Mouse (Mus musculus): ENCODE measurements around the gene Prpf31.

Prpf31 gene

DNA sequence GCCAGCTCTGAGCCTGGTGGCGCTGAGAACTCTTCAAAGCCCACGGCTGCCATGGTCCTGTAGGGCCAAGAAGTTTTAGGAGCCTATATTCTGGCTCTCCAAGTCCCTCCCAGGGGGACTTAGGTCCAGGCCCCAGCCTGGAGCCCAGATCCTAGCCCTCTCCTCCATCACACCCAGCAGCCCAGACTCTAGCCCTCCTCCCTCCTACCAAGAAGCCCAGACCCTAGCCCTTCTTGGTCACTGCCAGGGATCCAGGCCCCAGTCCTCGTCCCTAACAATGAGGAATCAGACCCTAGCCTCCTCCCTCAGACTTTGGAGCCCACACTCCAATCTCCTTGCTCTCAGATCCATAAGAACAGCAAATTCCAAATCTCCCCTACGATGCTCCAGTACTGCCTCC is 755 bp upstream of the Prpf31 start:
- no peak for ATAC-seq (ENCODE audit: low TSS enrichment)

DNA sequence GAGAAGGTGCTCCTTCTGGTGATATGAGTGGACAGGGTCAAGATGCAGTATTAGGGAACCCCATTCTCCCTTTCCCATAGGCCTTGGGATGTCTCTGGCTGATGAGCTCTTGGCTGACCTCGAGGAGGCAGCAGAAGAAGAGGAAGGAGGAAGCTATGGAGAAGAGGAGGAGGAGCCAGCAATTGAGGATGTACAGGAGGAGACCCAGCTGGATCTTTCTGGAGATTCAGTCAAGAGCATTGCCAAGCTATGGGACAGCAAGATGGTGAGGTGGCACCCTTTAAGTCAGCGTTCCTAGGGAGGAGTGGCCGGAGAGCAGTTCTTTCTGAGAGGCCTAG is 662 bp downstream of the Prpf31 start:
- ATAC-seq (ENCODE audit: low TSS enrichment): no peak

DNA sequence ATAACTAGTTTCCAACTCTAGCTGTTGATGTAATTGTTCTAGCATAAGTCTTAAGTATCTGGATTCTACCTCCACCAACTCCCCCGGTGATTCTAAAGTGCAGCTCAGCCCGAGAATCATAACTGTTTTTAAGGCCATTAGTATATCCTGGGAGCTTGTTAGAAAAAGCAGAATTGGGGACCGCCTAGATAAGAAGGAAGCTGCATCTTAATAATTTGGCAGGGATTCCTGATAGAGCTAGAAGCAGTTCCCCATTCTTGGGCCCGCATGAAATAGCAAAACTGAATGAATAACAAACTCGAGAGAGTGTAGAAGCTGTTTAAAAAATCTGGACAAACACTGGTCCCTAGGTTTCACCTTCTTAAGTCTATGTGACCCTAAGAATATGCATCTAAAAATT is 13.6 kb downstream of the Prpf31 start:
- no peak for ATAC-seq (ENCODE audit: low TSS enrichment)

DNA sequence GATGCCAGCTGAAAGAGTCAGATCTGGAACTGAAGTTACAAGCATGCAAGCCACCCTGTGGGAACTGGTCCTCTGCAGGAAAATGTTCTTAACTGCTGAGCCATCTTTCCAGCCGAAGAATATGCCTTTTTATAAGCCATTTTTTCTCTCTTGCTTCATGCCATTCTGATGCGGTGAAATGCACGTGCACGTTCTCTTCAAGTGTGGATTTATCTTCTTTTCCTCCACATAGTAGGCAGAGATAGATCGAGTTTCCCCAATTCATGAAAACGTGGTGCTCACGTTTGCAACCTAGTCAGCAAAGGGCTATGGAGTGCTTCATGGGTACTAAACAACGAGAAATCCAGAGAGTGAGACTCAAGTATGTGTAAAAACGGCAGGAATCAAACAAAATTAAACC is 14.1 kb downstream of the Prpf31 start:
- ATAC-seq (ENCODE audit: low TSS enrichment): no peak

DNA sequence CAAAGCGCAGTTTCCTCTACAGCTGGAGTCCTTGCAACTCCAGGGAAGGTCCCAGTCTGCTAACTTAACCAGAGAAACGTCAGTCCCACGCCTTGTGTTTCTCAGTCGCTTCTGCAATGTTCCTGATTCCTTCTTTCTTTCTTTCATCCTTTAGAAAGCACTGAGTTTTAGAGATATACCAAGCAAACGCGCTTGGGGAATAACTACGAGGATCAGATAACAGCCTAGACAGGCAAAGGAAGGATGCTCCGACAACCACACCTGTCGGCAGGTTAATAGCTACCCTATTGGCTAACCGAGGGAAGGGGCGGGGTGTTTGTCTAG is 14.5 kb downstream of the Prpf31 start:
- ATAC-seq (ENCODE audit: low TSS enrichment): peak; percentile 0; the same call in 1 of the 2 replicates

DNA sequence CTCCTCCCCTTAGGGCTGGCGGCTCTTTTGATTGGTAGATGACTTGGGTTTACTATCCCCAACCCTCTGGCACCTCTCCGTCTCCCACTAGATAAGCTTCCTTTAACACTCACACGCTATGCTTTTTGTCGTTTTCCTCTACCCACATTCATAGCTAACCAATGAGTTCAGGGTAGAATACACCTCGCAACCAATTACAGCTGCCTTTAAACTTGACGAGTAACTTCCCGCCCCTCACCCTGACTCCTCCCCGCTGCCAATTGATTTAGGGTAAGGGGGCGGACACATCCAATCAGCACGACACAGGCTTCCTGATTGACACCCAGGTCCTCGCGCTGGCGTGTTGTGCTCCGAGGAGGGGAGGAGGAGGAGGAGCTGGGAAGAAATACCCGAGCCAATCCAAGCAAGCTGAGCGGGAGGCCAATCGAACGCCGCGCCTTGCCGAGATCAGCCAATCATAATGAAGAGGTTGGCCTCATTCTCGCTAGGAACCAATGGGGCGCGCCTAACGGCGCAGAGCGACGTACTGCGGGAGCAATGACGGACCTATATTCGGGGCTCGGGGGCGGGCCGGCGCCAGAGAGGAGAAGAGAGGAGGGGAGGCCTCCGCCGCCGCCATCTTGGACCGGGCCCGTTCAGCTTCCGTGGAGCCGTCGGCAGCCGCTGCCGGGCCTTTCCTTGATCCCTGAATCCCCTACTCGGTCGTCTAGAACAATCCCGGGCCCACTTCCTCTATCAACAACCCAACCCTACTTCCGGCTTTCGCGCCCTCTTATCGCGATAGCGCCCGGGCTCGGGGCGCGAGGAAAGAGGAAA is 15.1 kb downstream of the Prpf31 start, which contains the start of gene Cnot3:
Gene Cnot3, plus strand, starts transcription at position 597 of the 816 bp plus-strand sequence.
- peak; percentile 95 for ATAC-seq (ENCODE audit: low TSS enrichment)

DNA sequence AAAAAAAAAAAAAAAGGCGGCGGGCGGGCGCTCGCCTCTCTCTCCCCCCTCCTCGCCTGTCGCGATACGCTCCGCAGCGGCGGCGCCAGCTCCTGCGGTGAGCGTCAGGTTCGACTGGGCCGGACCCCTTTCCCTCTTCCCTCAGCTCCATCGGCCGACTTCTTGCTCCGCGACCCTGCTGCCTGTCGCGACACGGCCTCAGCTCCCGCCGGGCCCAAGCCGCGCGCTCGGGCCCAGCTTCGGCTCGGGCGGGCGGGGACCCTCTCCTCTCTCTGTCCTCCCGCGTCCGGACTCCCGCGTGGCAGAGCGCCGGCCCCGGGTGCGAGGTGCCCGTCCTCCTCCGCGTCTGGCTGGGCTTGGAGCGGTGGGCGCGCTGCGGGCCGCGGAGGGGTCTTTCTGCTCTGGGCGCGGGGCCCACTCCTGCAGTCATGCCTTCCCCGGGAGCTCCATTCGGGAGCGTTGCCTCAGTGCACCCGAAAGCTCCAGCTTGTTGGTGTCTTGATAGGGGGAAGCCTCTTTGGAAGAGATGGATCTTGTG is 15.8 kb downstream of the Prpf31 start:
- peak; percentile 20 for ATAC-seq (ENCODE audit: low TSS enrichment)

DNA sequence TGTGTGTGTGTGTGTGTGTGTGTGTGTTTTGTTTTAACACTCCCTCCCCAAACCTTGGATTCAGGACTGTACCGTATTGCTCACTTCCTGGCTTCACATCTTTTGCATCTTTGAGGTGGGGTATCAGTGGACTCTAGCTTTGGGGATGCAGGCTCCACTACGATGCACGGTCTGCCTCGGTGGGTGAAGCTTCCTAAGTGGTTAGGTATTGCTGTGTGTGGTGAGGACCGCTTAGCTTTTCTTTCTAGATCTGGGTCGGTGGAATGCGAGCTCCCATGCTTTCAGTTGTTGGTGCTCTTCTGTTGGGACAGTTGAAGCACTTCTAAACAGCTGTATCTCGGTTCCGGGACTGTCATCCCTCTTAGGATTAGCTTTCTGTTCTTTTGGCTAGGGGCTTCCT is 16.4 kb downstream of the Prpf31 start:
- no peak for ATAC-seq (ENCODE audit: low TSS enrichment)

DNA sequence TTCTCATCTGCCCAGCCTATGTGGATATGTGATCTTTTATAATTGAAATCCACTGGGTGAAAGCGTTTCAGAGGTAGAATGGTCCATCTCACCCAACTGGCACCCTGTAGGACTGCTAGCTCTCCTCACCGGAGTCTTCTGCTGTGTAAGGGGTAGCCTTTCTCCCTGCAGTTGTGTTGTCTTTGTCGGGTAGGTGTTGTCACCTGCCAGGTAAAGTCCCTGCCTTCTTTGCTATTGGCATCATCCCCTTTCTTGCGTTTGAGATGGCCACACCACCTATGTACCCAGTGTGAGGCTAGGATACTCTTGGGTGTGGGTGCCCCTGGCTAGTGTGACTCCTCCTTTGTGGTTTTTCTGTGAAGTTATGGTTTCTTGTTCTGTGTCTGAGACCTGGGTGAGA is 16.9 kb downstream of the Prpf31 start:
- no peak for ATAC-seq (ENCODE audit: low TSS enrichment)

DNA sequence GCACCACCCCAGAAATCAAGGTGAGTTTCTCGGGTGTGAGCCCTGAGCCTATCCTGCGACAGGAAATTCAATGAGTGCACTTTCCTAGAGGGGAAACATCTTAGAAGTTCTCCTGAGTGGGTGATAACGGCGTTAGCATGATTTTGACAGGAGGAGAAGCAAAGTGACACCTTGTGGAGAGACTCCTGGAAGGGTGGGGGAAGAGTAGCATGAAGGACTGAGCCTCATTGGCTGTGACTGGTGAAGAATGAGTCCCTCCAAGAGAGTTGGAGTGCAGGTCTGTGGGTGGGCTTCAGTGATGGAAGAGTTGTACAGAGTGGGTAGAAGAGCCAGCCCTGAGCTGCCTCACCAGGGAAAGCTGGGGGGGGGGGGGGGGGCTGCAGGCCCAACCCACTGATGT is 27.2 kb downstream of the Prpf31 start:
- peak; percentile 31; the same call in 1 of the 2 replicates for ATAC-seq (ENCODE audit: low TSS enrichment)

DNA sequence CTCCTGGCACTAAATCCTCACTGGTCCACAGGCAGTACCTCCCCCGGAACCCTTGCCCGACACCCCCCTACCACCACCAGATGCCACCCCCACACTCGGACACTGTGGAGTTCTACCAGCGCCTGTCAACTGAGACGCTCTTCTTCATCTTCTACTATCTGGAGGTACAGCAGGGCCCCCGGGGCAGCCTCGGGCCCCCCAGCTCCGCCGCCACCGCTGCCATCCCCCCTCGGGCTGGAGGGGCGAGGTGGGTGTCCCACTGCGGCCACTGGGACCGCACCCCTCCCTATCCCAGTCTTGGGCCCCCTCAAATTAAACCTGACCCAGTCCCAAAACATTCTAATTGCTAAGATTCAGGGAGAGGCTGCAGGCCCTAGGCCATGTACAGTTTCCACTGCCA is 28.8 kb downstream of the Prpf31 start:
- ATAC-seq (ENCODE audit: low TSS enrichment): no peak

DNA sequence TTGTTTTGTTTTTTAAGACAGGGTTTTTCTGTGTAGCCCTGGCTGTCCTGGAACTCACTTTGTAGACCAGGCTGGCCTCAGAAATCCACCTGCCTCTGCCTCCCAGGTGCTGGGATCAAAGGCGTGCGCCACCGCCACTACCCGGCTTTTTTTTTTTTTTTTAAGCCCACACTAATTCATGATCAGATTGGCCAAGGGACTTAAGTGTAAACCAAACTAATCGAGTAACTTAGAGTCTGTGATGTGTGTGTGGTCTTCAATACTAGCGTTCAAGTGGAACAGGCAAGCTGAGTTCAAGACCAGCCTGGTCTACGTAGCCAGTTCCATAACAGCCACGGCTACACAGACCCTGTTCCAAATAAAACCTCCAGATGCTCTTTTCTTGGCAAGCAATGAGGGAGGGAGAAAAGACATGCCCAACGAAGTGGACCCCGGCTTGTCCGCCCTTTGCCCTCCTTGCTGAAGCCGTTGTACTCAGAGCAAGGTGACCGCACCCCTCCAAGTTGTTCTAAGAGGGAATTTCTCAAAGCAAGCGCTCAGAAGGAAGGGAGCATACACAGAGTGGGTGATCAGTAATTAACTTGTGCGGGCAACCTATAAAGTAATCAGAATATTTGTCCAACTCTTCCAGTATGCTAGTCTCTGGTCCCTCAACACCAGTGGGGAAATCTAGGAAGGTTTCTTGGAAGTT is 34.9 kb downstream of the Prpf31 start:
- peak; percentile 1; the same call in 1 of the 2 replicates for ATAC-seq (ENCODE audit: low TSS enrichment)

DNA sequence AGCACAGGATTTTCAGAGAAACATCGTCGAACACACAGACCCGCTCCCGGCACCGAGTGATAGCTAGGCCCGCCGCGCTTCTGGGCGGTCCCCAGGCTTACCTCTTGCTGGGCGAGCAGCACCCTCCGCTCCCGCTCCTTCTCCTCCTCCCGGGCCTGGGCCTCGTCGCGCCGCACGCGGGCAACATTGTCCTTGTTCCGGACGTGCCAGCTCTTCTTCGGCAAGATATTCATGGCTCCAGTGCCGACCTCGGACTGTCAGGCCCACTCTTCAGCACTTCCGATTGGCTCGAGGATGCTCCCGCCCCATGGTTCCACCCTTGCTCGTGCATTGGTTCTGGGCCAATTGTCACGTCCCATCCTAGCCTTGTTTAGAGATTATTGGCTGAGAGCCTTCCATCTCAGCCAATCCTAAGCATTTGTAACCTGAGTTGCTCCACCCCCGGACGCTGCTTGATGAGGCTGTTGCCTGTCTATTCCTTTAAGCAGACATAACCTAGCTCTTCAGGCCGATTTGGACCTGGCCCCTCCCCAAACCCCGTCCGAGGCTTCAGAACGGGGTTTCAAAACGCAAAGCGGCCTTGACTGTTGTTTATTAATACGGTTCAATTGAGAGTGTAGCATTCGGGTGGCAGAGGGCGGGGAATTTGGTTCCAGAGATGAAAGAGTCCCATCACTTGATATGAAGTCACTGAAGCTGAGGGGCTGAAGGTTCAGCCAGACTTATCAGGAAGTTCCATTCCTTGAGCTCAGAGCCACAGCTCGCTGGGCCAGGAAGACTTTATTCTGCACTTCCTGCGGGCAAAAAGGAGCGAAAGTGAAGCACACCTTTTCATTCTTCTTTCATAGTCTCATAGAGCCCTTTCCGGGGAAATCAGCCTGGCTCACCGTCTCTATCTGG is 35.7 kb downstream of the Prpf31 start, which contains the start of gene Leng1:
Gene Leng1, minus strand, starts transcription at position 626 of the 900 bp plus-strand sequence.
- peak; percentile 96 for ATAC-seq (ENCODE audit: low TSS enrichment)

DNA sequence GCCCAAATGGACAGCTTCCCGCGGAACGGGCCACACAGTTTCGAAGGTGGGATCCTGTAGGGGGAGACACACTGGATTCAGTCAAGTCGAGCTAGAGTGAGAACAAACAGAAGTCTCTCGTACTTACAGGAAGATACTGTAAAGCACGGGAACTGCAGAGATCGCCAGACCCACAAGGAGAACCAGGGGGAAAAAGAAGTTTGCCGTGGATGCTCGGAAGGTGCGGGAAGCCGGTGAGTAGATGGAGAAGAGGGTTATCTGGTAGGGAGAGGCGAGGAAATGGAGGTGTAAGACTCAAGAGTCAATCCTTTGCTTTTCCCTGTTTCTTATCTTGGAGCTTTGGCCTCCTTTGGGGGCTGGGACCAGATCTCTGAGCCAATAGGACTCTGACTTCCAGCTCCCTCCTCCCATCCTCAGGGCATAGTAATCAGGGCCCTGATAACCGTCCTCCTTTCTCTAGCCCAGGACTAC is 37.2 kb downstream of the Prpf31 start:
- no peak for ATAC-seq (ENCODE audit: low TSS enrichment)

DNA sequence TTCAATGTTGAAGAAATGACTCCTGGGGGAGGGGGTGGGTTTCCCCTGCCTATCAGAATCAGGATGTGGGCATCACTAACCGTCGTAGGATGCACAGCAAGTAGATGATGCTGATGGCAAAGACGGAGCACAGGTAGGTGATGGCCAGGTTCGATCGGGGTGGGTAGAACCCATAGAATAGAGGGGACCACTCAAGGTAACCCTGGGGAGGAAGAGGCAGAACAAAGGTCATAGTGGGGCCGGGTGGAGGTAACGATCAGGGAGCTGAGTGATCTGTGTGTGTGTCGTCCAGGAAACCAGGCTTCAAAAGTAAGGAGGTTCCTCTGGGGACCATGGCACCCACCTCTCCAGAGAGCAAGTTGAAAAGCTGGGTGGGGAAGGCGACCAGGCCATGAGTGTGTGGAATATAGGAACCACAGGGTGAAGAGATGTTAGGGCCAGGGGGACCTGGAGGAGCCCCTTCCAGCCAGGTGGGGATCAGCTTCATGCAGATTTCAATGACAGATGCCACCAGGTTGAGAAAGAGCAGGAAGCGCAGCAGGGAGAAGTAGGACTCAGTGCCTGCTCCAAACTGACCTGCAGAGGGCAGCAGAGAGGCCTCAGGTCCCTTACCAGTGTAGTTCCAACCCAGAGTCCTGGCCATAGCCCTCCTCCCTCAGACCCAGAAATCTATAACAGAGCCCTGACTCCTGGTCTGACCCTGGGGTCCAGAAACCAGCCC is 44.9 kb downstream of the Prpf31 start:
- ATAC-seq (ENCODE audit: low TSS enrichment): peak; percentile 91; the same call in 1 of the 2 replicates

DNA sequence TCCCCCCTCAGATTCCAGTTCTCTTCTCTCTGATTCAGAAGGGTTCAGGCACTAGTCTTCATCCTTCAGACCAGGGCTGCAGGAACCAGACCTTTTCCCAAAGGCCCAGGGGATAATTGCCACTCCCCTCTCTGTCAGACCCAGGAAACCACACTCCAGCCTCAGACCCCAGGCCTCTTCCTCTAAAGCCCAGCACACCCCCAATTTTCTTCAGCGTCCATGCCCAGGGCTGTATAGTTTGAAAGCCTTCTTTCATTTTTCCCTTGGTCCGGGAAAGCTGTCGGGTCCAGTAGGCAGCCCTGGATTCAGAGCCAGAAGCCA is 45.4 kb downstream of the Prpf31 start:
- ATAC-seq (ENCODE audit: low TSS enrichment): 0 out of 2 replicates have a peak, but pooled peaks have one; percentile 4

DNA sequence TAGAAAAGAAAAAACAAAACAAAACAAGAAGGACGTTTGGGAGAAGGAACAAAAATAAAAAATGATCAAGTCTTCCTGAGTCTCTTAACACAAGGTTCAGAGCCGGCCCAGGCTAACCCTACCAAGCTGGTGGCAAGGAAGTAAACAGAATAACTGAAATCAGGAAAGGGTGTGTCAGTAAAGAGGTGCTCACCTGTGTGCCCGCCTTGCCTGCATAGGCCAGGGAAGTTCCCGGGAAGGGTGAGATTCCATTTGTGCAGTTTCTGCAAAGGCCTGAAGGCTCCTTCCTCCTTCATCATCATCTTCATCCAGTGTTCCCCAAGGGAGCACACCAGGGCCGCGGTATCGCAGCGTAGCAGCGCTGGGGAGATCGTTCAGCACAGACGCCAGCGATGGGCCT is 46.6 kb downstream of the Prpf31 start:
- no peak for ATAC-seq (ENCODE audit: low TSS enrichment)

DNA sequence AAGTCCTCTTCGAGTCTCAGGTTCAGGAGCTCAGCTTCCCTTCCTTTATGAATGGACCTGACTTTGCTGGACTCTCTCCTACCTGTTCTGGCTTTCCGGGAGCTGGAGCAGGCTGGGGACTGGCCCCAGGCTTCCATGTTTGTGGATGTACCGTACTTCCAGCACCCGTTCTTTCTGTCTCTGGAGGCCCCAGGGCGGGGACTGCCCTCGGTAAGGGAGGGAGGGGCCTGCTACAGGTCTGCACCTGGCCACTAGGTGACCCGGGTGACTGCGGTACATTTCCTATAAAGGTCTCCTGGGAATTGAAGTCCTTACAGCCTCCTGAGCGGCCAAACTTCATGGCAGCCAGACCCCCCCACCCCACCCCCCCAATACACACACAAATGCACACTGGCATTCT is 47.6 kb downstream of the Prpf31 start, which contains the start of gene Tmc4:
Gene Tmc4, minus strand, starts transcription at position 212 of the 400 bp plus-strand sequence.
- no peak for ATAC-seq (ENCODE audit: low TSS enrichment)

DNA sequence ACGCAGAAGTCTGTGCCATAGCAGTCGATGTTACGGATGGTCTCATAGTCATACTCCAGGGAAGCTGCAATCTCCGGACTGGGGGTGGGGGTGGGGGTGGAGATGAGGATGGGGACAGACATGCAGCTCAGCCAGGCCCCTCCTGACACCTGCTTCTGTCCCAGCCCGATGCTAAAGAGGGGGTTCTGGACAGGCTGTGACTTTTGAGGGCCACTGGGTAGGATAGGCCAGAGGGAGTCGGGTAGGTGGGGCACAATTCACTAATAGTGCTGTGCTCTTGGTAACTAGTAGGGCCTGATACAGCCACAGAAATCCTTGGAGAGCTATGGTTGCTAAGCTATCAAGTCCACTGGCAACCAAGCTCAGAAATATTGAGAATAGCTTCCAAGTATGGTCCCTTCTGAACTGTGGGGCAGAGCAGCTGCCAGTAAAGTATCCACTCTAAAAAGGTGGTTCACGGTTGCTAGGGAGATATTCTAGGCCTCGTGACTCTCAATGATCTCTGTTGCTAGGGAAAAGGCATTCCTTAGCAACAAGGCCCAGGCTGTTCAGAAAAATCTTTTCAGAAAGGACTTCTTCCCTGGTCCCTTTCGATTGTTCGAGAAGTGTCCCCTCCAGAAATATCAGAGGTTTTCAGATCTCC is 54.2 kb downstream of the Prpf31 start:
- 0 out of 2 replicates have a peak, but pooled peaks have one; percentile 34 for ATAC-seq (ENCODE audit: low TSS enrichment)

DNA sequence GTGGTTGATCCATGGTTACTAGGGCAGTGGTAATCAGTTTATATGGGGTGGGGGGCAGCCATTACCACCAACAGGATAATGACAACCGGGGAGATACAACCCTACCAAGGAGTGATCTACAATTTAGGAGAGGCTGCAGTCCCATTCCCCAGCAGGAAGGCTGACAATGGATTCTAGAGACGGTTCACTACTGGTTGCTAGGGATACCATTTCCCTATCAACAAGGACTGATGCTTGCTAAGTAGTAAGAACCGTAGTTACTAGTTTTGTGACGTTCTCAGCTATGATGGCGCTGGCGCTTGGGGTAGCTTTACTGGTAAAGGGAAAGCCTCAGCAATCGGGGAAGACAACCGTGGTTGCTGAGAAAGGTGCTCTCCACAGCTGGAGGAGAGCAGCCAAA is 54.9 kb downstream of the Prpf31 start:
- no peak for ATAC-seq (ENCODE audit: low TSS enrichment)
